Mouse (Mus musculus): ENCODE results near the gene Zfp709. TPM values are rescaled to one million over a fixed set of nuclear protein-coding genes. Genes with fewer than 3 reads are reported as not detected.

Zfp709 gene
- 4.5 TPM for polyA plus RNA-seq (2017; shearing (Covaris generic))

GRCm38 (mm10) chr8:71881618-71882274 lies at the start of gene Zfp709:
TSS of gene Zfp709 (plus strand) at chr8:71882019.

GRCm38 (mm10) chr8:71908309-71909261 lies 26.8 kb downstream of the Zfp709 start, which contains the start of the genes Zfp882 and Zfp617:
TSS of gene Zfp882 (plus strand) at chr8:71908608.
TSS of gene Zfp617 (plus strand) at chr8:71908635.

Other genes starting within 250 kb of the Zfp709 start
- gene Unc13a, start 210.3 kb upstream of the Zfp709 start, polyA plus RNA-seq (2017; shearing (Covaris generic)) = 0.44 TPM
- 78.2 TPM for gene Jak3, start 205.7 kb upstream of the Zfp709 start, polyA plus RNA-seq (2017; shearing (Covaris generic))
- gene Insl3, start 192.8 kb upstream of the Zfp709 start, polyA plus RNA-seq (2017; shearing (Covaris generic)) = 28.9 TPM
- gene B3gnt3, start 180.2 kb upstream of the Zfp709 start, polyA plus RNA-seq (2017; shearing (Covaris generic)) = 1.6 TPM
- gene Fcho1, start 156.3 kb upstream of the Zfp709 start, polyA plus RNA-seq (2017; shearing (Covaris generic)) = 144 TPM
- 3.2 TPM for gene Zfp882, start 26.6 kb downstream of the Zfp709 start, polyA plus RNA-seq (2017; shearing (Covaris generic))
- 6.8 TPM for gene Zfp617, start 26.6 kb downstream of the Zfp709 start, polyA plus RNA-seq (2017; shearing (Covaris generic))
- 6.3 TPM for gene Zfp961, start 69.0 kb downstream of the Zfp709 start, polyA plus RNA-seq (2017; shearing (Covaris generic))
- gene Cyp4f18, start 127.6 kb downstream of the Zfp709 start, polyA plus RNA-seq (2017; shearing (Covaris generic)) = not detected
- not detected for gene Olfr372, start 159.2 kb downstream of the Zfp709 start, polyA plus RNA-seq (2017; shearing (Covaris generic))
- 0.40 TPM for gene Olfr373, start 201.2 kb downstream of the Zfp709 start, polyA plus RNA-seq (2017; shearing (Covaris generic))
- 0.15 TPM for gene Olfr374, start 225.0 kb downstream of the Zfp709 start, polyA plus RNA-seq (2017; shearing (Covaris generic))